Mouse (Mus musculus): ENCODE results near the gene Dot1l.

GRCm38 (mm10) chr10:80806341-80807056 lies 51.5 kb downstream of the Dot1l start:
- TF ChIP-seq CTCF (IDR thresholded peaks at IDR 0.05; ENCODE audit: insufficient read depth, low read length) (no peak), POLR2A (IDR thresholded peaks at IDR 0.05; ENCODE audit: borderline replicate concordance, extremely low read depth, low read depth, low read length) (no peak)

All from lung, adult 2 months (tissue).